Mouse (Mus musculus): ENCODE data around the gene Slc25a42.

Gene Slc25a42

DNA sequence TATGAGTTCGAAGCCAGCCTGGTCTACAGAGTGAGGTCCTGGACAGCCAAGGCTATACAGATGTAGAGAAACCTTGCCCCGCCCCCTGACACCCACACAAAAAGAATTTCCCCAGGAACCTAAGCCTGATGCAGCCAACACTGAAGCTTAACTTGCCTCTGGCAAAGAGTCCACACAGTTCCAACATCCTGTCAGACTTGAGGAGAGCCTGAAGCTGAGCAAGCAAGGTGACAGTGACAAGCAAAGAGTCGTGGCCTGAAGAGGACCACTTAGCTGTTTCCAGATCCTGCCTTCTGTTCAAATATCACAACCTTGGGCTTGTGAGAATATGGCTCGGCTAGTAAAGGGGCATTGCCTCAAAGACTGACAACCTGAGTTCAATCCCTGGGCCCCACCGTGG lies 3.0 kb upstream of the Slc25a42 start:
- DNase-seq (ENCODE audit: low spot score) = no peak

DNA sequence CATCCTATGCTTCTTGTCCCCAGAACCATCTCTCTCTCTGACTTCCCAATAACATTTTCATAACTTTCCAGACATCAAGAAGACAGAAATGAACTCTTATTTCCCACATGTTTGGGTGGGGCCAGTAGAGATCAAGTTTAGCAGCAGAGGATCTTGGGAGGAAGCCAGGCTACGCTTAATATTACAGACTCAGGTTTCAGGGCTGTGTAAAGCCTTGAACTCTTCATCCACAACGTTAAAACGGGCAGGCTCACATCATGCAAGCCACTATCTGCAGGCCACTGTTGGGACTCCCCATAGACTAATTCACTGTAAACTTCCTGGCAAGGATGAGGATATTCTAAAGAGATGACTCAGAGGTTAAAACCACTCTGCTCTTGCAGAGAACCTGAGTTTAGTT lies 2.3 kb upstream of the Slc25a42 start:
- DNase-seq (ENCODE audit: low spot score) = no peak

- DNase-seq (ENCODE audit: low spot score) = peak; percentile 41
Measured at GRCm38 (mm10) chr8:70211726-70212111, 386 bp downstream of the Slc25a42 start.

DNA sequence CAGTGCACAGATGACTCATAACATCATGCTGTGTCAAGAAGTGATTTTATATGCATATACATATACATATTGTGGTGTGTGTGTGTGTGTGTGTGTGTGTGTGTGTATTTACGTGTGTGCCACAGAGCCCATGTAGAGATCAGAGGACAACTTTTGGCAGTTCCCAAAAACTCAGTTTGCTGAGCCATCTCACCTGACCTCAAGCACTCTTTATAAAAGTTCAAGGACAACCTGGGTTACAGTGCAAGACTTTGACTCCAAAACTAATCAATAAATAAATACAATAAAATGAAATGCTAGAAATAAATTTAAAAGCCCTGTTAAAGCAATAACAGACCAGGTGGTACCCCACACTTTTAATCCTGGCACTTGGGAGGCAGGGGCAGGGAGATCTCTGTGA lies 830 bp downstream of the Slc25a42 start:
- DNase-seq (ENCODE audit: low spot score) = no peak

GRCm38 (mm10) chr8:70210538-70210937 lies 1.6 kb downstream of the Slc25a42 start:
- DNase-seq (ENCODE audit: low spot score) = no peak

DNA sequence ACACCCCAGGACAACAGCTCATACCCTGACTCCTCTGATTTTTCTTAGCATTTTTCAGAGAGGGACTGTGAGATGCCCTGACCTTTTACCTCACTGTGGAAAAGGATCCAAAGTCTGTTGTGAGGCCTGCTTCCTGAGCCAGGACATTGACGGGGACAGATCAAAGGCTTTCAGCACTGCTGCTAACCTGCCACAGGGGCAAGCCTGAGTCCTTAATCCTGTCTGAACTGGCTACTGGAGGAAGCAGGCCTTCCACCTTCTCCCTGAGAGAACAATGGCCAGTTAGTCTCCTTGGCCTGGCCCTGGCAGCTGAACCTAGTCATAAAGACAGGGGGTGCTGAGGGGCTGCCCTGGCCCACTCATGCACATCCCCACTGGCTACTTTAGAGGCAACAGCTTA lies 4.0 kb downstream of the Slc25a42 start:
- no peak for DNase-seq (ENCODE audit: low spot score)

GRCm38 (mm10) chr8:70204757-70205156 lies 7.3 kb downstream of the Slc25a42 start:
- DNase-seq (ENCODE audit: low spot score) = no peak

- no peak for DNase-seq (ENCODE audit: low spot score)
Measured at GRCm38 (mm10) chr8:70203072-70203471, 9.0 kb downstream of the Slc25a42 start.

- DNase-seq (ENCODE audit: low spot score) = no peak
Measured at GRCm38 (mm10) chr8:70201417-70201816, 10.7 kb downstream of the Slc25a42 start.

DNA sequence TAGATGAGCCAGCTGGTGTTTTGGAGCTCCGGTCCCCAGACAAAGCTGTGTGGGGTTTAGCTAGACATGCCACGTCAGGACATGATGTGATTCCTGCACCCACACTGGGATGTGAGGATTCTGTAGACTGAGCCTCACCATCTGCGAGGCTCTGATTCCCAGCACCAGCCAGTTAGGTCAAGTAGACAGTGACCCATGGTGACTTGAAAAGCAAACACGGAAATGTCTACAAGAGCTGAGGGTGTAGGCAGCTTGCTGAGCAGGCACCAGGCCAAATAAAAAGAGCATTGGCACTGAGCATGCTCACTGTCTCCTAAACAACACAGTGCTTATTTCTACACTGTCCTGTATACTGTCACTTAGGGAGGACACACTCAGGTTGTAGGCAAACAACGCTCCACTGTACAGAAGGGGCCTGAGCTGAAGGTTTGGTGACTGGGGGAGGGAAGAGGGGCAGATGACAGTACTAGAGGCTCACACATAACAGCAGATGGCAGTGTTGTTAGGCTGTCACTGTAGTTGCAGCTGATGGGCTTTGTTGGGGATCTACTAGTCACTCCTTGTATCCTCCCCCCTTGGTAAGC lies 11.9 kb downstream of the Slc25a42 start:
- DNase-seq (ENCODE audit: low spot score) = peak; percentile 10

- DNase-seq (ENCODE audit: low spot score) = no peak
Measured at GRCm38 (mm10) chr8:70197603-70198002, 14.5 kb downstream of the Slc25a42 start.

DNA sequence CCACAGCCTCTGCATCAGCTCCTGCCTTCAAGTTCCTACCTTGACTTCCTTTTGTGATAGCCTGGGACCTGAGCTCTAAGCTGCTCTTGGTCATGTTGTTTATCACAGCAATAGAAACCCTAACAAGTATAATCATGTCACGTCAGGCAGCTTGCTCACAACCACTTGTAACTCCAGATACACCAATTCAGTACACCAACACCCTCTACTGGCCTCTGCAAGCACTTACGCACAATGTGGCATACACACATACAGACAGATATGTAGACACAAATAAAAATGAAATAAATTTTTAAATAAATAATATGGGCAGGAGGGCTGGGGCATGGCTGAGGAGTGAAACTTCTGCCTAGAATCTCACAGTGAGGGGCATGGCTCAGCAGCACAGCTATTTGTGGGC lies 16.3 kb downstream of the Slc25a42 start:
- no peak for DNase-seq (ENCODE audit: low spot score)

- no peak for DNase-seq (ENCODE audit: low spot score)
Measured at GRCm38 (mm10) chr8:70194191-70194590, 17.9 kb downstream of the Slc25a42 start.

DNA sequence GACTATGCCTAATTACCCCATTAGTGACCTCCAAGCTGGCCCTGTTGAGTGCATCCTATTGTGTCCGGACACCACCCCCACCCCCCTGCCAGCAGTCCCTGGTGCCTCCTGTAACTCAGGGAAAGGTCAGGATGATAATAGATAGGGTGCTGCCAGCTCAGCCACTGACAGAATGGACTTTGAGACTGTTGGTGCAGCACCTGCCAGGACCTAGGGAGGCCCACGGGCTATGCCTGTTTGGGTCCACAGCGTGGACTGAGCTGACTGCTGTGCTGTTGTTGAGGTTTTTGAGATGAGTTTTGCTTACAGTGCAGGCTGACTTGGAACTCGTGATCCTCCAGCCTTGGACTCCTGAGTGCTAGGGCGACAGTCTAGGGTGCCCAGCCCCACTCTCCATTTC lies 18.9 kb downstream of the Slc25a42 start:
- DNase-seq (ENCODE audit: low spot score) = no peak

- DNase-seq (ENCODE audit: low spot score) = no peak
Measured at GRCm38 (mm10) chr8:70188707-70189106, 23.4 kb downstream of the Slc25a42 start.

GRCm38 (mm10) chr8:70183194-70183593 lies 28.9 kb downstream of the Slc25a42 start:
- no peak for DNase-seq (ENCODE audit: low spot score)

DNA sequence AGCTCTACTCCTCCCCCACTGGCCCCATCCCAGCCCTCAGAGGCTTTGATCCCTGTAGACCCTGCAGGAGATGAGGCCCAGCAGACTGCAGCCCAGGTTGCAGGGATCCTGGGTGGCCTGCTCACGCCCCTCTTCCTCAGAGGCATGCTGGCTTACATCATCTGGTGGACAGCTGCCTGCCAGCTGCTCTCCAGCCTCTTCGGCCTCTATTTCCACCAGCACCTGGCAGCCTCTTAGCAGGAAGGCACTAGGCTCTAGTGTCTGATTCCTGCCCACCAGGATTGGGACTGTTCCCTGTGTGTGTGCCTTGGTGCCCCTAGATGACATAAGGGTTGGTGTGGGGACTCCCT lies 30.2 kb downstream of the Slc25a42 start:
- no peak for DNase-seq (ENCODE audit: low spot score)

- no peak for DNase-seq (ENCODE audit: low spot score)
Measured at GRCm38 (mm10) chr8:70181212-70181902, 30.7 kb downstream of the Slc25a42 start.

GRCm38 (mm10) chr8:70179082-70179481 lies 33.0 kb downstream of the Slc25a42 start:
- no peak for DNase-seq (ENCODE audit: low spot score)

- no peak for DNase-seq (ENCODE audit: low spot score)
Measured at GRCm38 (mm10) chr8:70178231-70178630, 33.9 kb downstream of the Slc25a42 start.

DNA sequence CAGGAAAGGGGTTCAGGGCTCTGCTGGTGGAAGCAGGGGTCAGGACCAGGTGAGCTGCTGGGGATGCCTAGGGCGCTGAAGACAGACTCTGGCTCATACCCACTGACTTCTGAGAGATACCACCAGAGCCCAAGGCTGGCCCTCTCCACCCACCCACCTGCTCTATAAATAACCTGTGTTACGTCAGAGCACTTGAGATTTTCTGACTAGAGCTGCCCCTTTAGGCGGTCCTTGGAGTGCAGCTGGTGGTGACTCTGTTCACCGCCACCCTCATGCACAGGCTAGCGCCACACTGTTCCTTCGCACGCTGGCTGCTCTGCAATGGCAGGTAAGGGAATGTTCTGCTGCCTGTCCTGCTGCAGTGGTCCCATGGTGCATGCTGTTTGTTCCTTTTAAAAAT lies 38.0 kb downstream of the Slc25a42 start:
- no peak for DNase-seq (ENCODE audit: low spot score)

DNA sequence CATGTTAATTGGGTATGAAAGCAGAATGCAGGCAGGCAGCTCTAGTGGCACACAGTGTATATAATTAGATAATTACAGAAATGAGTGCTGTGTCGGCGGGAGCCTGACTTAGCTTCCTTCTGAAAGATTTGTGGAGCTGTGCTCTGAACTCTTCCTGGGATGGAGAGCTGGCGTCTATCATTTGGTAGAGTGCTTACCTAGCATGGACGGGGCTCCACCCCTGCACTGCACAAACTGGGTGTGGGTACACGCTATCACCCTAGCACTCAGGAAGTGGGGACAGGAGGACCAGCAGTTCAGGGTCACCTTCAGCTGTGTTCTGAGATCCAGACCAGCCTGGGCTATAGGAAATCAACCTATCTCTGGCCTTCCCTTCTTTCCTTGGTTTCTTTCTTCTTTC lies 38.8 kb downstream of the Slc25a42 start:
- no peak for DNase-seq (ENCODE audit: low spot score)

DNA sequence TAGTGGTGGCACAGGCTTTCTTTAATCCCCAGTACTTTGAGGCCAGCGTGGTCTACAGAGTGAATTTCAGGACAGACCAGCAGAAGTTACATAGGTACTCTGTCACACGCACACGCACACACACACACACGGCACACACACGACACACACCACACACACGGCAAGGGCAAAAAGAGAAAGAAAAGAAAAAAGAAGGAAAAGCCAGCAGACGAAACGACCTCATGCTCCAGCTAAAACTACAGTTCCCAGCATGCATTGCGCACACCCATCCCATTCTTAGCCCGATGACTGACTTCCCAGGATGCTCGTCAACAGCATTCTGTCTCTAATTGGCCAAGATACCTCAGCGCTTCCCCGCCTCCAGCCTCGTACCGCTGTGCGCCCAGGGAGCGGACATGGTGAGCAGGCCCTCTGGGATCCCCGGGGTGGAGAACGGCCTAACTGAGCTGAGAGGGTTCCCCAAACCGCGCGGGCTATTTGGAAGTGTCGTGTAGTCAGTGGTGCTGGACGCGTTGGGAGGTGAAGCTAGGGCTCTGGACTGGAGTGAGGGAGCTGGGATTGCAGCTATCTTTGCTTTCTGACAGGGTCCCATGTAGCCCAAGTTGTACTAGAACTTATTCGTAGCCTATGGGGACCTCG lies 39.9 kb downstream of the Slc25a42 start, which contains the start of gene Tmem161a:
Tmem161a (plus strand) TSS at position 314 of the 639 bp plus-strand sequence.
- DNase-seq (ENCODE audit: low spot score) = peak; percentile 85

DNA sequence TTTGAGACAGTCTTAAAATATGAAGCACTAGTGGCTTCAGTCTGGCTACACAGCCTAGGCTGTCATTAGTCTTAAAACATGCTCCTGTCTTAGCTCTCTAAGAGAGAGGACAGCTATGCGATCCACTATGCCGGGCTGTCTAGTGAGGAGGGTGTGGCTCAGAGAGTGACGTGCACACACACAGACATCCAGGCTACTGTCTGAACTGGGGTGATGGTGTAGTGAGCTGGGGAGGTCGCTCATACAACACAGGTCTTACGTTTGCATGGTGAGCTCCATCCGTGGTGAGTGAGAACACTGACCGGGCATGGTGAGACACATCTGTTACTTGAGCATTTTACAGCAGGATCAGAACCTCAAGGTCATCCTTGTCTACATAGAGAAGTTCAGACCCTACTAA lies 40.9 kb downstream of the Slc25a42 start:
- no peak for DNase-seq (ENCODE audit: low spot score)
